In genomic region chr3:103734696-103735519, GRCm38 (mm10) we compare ENCODE assay signal across 8 mouse cellular contexts. TPM values are rescaled to one million over a fixed set of nuclear protein-coding genes. Genes with fewer than 3 reads are reported as not detected.
DNase-seq lines count a peak whose midpoint lies in the region; ATAC-seq and TF ChIP-seq lines count a peak whose summit lies in the region.

No protein-coding gene starts in this region.

- in situ Hi-C loops in CH12.LX (cut with MboI; ENCODE audit: low pct_ligation_motif_present, low pct_unique_long_range_greater_than_20kb, low sequenced_read_pairs) = loop anchor here (5.0 to 10.0 kb wide), 2 partner anchors 43 to 300 kb away; no protein-coding TSS in a partner anchor

- peak; percentile 60 for TF ChIP-seq POLR2A in CH12.LX (IDR thresholded peaks at IDR 0.05; ENCODE audit: low read depth, low read length)

- TF ChIP-seq RAD21 in CH12.LX (IDR thresholded peaks at IDR 0.05; ENCODE audit: low read depth, low read length) = no peak

- peaks cover 23 to 82% of the 10 kb centered on the region in 2 experiments for H3K4me1 ChIP-seq in CH12.LX (ENCODE audit: control insufficient read depth in 1 of 2, insufficient read depth in 2 of 2)
- H3K4me1 ChIP-seq in intestine, embryonic 16.5 days (ENCODE audit: control insufficient read depth, insufficient read depth, low read length) = peaks cover 24% of the 10 kb centered on the region

- no peak for TF ChIP-seq CTCF in CH12.LX (conservative IDR thresholded peaks at IDR 0.05 in 1 of 2, IDR thresholded peaks at IDR 0.05 in 1 of 2; ENCODE audit: low read depth in 2 of 2, low read length in 2 of 2)

- peaks cover 0 to 9% of the 10 kb centered on the region in 2 experiments for H3K36me3 ChIP-seq in CH12.LX (replicated peaks in 1 of 2; ENCODE audit: control insufficient read depth in 1 of 2, insufficient read depth in 1 of 2, low read length in 1 of 2)
- no peaks in the 10 kb centered on the region for H3K36me3 ChIP-seq in intestine, embryonic 16.5 days (ENCODE audit: control insufficient read depth, insufficient read depth, low read length)

- no peaks in the 10 kb centered on the region for H3K9me3 ChIP-seq in CH12.LX (replicated peaks; ENCODE audit: low read length)
- H3K9me3 ChIP-seq in intestine, embryonic 16.5 days (ENCODE audit: control insufficient read depth, low read length) = no peaks in the 10 kb centered on the region

- no peaks in the 10 kb centered on the region for H3K27me3 ChIP-seq in CH12.LX (replicated peaks)
- no peaks in the 10 kb centered on the region for H3K27me3 ChIP-seq in intestine, embryonic 16.5 days (replicated peaks; ENCODE audit: control insufficient read depth, insufficient read depth, low read length)

- peak; percentile 64; the same call in 1 of the 2 replicates for TF ChIP-seq EP300 in CH12.LX (IDR thresholded peaks at IDR 0.05; ENCODE audit: low read length)

- H3K9ac ChIP-seq in CH12.LX (ENCODE audit: insufficient read depth, low read depth) = peak overlapping the region; percentile 56
- peak overlapping the region; percentile 58 for H3K9ac ChIP-seq in intestine, embryonic 16.5 days (ENCODE audit: low read depth, low read length)

- H3K4me2 ChIP-seq in CH12.LX (ENCODE audit: insufficient read depth, low read depth, poor library complexity, severe bottlenecking) = peak overlapping the region; percentile 74
- H3K4me2 ChIP-seq in intestine, embryonic 16.5 days (ENCODE audit: low read depth, low read length) = peak overlapping the region; percentile 60

- dilution Hi-C loops in CH12.LX (cut with MboI; ENCODE audit: extremely low pct_ligation_motif_present, extremely low pct_unique_long_range_greater_than_20kb, low sequenced_read_pairs) = no loop called here

- ATAC-seq in intestine, embryonic 16.5 days = peak; percentile 24
- ATAC-seq in monocyte, adult 5-6 weeks (replicated peaks; ENCODE audit: insufficient number of reproducible peaks, low FRiP score, low TSS enrichment, poor library complexity, severe bottlenecking) = no peak

- H3K27ac ChIP-seq in CH12.LX (ENCODE audit: insufficient read depth, low read depth) = peak overlapping the region; percentile 78
- peak overlapping the region; percentile 75 for H3K27ac ChIP-seq in intestine, embryonic 16.5 days (ENCODE audit: low read length)

- peak; percentile 79 for DNase-seq in CH12.LX (ENCODE audit: extremely low read depth)
- DNase-seq in embryo, embryonic 10 days (ENCODE audit: low spot score) = peak; percentile 76
- DNase-seq in heart, adult 11 months = peak; percentile 98
- DNase-seq in lung, postnatal 25 days (ENCODE audit: low spot score) = peak; percentile 35
- peak; percentile 46 for DNase-seq in yolk sac, embryonic 10.5 days (ENCODE audit: low spot score)
- DNase-seq in spleen, postnatal 10 days (ENCODE audit: low spot score in 2 of 2) = no peak

- H3K79me2 ChIP-seq in CH12.LX (replicated peaks; ENCODE audit: control insufficient read depth, extremely low read depth, insufficient read depth, poor library complexity, severe bottlenecking) = peaks cover 6% of the 10 kb centered on the region; the same call in 1 of the 2 replicates

- whole genome bisulfite sequencing in intestine, embryonic 16.5 days = 19% methylated on average over 11 of the region's 11 CpGs

- peak overlapping the region in 1 of 3 experiments; percentile 17 for H3K4me3 ChIP-seq in CH12.LX (replicated peaks in 1 of 3; ENCODE audit: low read depth in 2 of 3, low read length in 2 of 3, poor library complexity in 1 of 3)
- peak overlapping the region; percentile 44 for H3K4me3 ChIP-seq in intestine, embryonic 16.5 days (ENCODE audit: low read length)

TF ChIP-seq in CH12.LX, 34 proteins besides CTCF, POLR2A, EP300 and RAD21:
- TF ChIP-seq CHD1 (IDR thresholded peaks at IDR 0.05; ENCODE audit: low read depth, low read length) = peak; percentile 82; the same call in 1 of the 2 replicates
- peak; percentile 57 for TF ChIP-seq BHLHE40 (IDR thresholded peaks at IDR 0.05; ENCODE audit: low read depth, low read length)
- peak; percentile 54 for TF ChIP-seq ETS1 (conservative IDR thresholded peaks at IDR 0.05; ENCODE audit: low read depth, low read length)
- TF ChIP-seq ZMIZ1 (IDR thresholded peaks at IDR 0.05; ENCODE audit: low read depth, low read length) = 0 out of 2 replicates have a peak, but pooled peaks have one; percentile 52
- no peak for TF ChIP-seq MAFK (IDR thresholded peaks at IDR 0.05; ENCODE audit: insufficient replicate concordance, low read length)
- TF ChIP-seq USF2 (conservative IDR thresholded peaks at IDR 0.05; ENCODE audit: low read depth, low read length) = no peak
- peak; percentile 73 for TF ChIP-seq MXI1 (IDR thresholded peaks at IDR 0.05; ENCODE audit: low read depth, low read length)
- no peak for TF ChIP-seq USF1 (IDR thresholded peaks at IDR 0.05; ENCODE audit: low read depth, low read length)
- peak; percentile 78 for TF ChIP-seq UBTF (IDR thresholded peaks at IDR 0.05; ENCODE audit: low read depth, low read length)
- no peak for TF ChIP-seq NRF1 (IDR thresholded peaks at IDR 0.05; ENCODE audit: low read depth, low read length)
- TF ChIP-seq TBP (conservative IDR thresholded peaks at IDR 0.05; ENCODE audit: low read depth, low read length) = 0 out of 2 replicates have a peak, but pooled peaks have one; percentile 41
- no peak for TF ChIP-seq PAX5 (IDR thresholded peaks at IDR 0.05; ENCODE audit: low read length)
- TF ChIP-seq TCF12 (IDR thresholded peaks at IDR 0.05; ENCODE audit: low read depth, low read length) = peak; percentile 44; the same call in 1 of the 2 replicates
- TF ChIP-seq SMC3 (IDR thresholded peaks at IDR 0.05; ENCODE audit: low read depth, low read length) = no peak
- peak; percentile 86 for TF ChIP-seq CHD2 (IDR thresholded peaks at IDR 0.05; ENCODE audit: low read length)
- TF ChIP-seq ELF1 (IDR thresholded peaks at IDR 0.05; ENCODE audit: low read depth, low read length) = no peak; the same call in none of the 2 replicates
- no peak for TF ChIP-seq MAX (IDR thresholded peaks at IDR 0.05; ENCODE audit: low read length)
- peak; percentile 31; the same call in 1 of the 2 replicates for TF ChIP-seq MAZ (IDR thresholded peaks at IDR 0.05; ENCODE audit: low read depth, low read length)
- TF ChIP-seq IRF4 (IDR thresholded peaks at IDR 0.05; ENCODE audit: low read depth, low read length) = peak; percentile 57
- no peak for TF ChIP-seq NELFE (IDR thresholded peaks at IDR 0.05; ENCODE audit: low read depth, low read length)
- TF ChIP-seq ZC3H11A (IDR thresholded peaks at IDR 0.05; ENCODE audit: low read depth, low read length) = no peak
- no peak for TF ChIP-seq ZKSCAN1 (IDR thresholded peaks at IDR 0.05; ENCODE audit: borderline replicate concordance, low read depth, low read length)
- TF ChIP-seq MYC (IDR thresholded peaks at IDR 0.05; ENCODE audit: low read depth, low read length) = peak; percentile 76
- peak; percentile 72; the same call in 1 of the 2 replicates for TF ChIP-seq SIN3A (IDR thresholded peaks at IDR 0.05; ENCODE audit: low read length)
- TF ChIP-seq HCFC1 (IDR thresholded peaks at IDR 0.05; ENCODE audit: low read depth, low read length) = peak; percentile 9; the same call in 1 of the 2 replicates
- peak; percentile 74 for TF ChIP-seq MEF2A (IDR thresholded peaks at IDR 0.05; ENCODE audit: borderline replicate concordance, low read depth, low read length)
- TF ChIP-seq POLR2AphosphoS2 (IDR thresholded peaks at IDR 0.05; ENCODE audit: low read depth, low read length) = no peak
- no peak for TF ChIP-seq RCOR1 (conservative IDR thresholded peaks at IDR 0.05; ENCODE audit: low read depth, low read length)
- TF ChIP-seq E2F4 (IDR thresholded peaks at IDR 0.05; ENCODE audit: insufficient replicate concordance, low read depth, low read length) = no peak
- no peak for TF ChIP-seq GABPA (IDR thresholded peaks at IDR 0.05; ENCODE audit: insufficient replicate concordance, low read depth, low read length)
- TF ChIP-seq JUN (IDR thresholded peaks at IDR 0.05; ENCODE audit: insufficient read depth, low read depth, low read length) = no peak
- TF ChIP-seq KAT2A (IDR thresholded peaks at IDR 0.05; ENCODE audit: insufficient replicate concordance, low read length) = 0 out of 2 replicates have a peak, but pooled peaks have one; percentile 48
- no peak for TF ChIP-seq ZNF384 (IDR thresholded peaks at IDR 0.05; ENCODE audit: low read depth, low read length)
- no peak for TF ChIP-seq JUND (conservative IDR thresholded peaks at IDR 0.05; ENCODE audit: low read depth, low read length)

RNA-seq across cellular contexts. Expression of gene Olfml3, which starts 2.9 kb away (rescaled TPM):
- total RNA-seq in CH12.LX (2012; rRNA removed) (14.0 and 16.0 TPM in 2 replicates), CH12.LX (2014; rRNA removed) (18.3 and 19.7 TPM in 2 replicates)
- polyA plus RNA-seq in CH12.LX (2012; ENCODE audit: insufficient read length, low read depth) = 33.3 and 34.0 TPM in 2 replicates
- 41.6 and 44.0 TPM in 2 replicates for polyA plus RNA-seq in intestine, embryonic 16.5 days (2015; fragmentation: Nextera tagmentation; extraction: Ambion mirVana)
- total RNA-seq in monocyte, adult 5-6 weeks (2017) = 0.10 to 0.78 TPM (median 0.32 TPM) in 3 replicates

RNA-seq across cellular contexts. Expression of gene Gm10964, which starts 4.3 kb away (rescaled TPM):
- total RNA-seq in CH12.LX (2012; rRNA removed) = not detected in 2 replicates
- not detected in 2 replicates for total RNA-seq in CH12.LX (2014; rRNA removed)
- polyA plus RNA-seq in CH12.LX (2012; ENCODE audit: insufficient read length, low read depth) = not detected in 2 replicates
- polyA plus RNA-seq in intestine, embryonic 16.5 days (2015; fragmentation: Nextera tagmentation; extraction: Ambion mirVana) = not detected in 2 replicates
- total RNA-seq in monocyte, adult 5-6 weeks (2017) = not detected in 3 replicates

RNA-seq across cellular contexts. Expression of gene Hipk1, which starts 56.5 kb away (rescaled TPM):
- total RNA-seq in CH12.LX (2012; rRNA removed) (32.7 and 36.5 TPM in 2 replicates), CH12.LX (2014; rRNA removed) (25.1 and 26.2 TPM in 2 replicates)
- polyA plus RNA-seq in CH12.LX (2012; ENCODE audit: insufficient read length, low read depth) = 31.1 and 35.9 TPM in 2 replicates
- 6.3 and 7.1 TPM in 2 replicates for polyA plus RNA-seq in intestine, embryonic 16.5 days (2015; fragmentation: Nextera tagmentation; extraction: Ambion mirVana)
- 97.7 to 153 TPM (median 113 TPM) in 3 replicates for total RNA-seq in monocyte, adult 5-6 weeks (2017)

Comparison
In these comparisons a context has a peak if more than half of its experiments do, and no peak if none do; other contexts are left out.
1. DNase-seq: peak in CH12.LX (single experiment), embryo, embryonic 10 days (single experiment), heart, adult 11 months (single experiment), lung, postnatal 25 days (single experiment) and yolk sac, embryonic 10.5 days (single experiment); none in spleen, postnatal 10 days (0 of 2).